Mouse (Mus musculus) stomach, postnatal 0 days (tissue): ENCODE data around the gene Trim71. TPM values are rescaled to one million over a fixed set of nuclear protein-coding genes. Genes with fewer than 3 reads are reported as not detected.

ENCODE experiments used
- ATAC-seq: fragments of 200-750 bp; cut with Nextera tagmentation; 2 replicates; pipeline ENCODE4 v1.8.0; 2017; ENCODE audit not compliant: low FRiP score, low TSS enrichment
- DNase-seq: peaks from one replicate; pipeline ENCODE4 v3.0.0-alpha.2; 2016; ENCODE audit warnings: low spot score
- H3K27ac ChIP-seq: fragments of 300-500 bp; sonication (generic); replicated peaks from 2 replicates; pipeline ENCODE4 v1.5.1; 2014; ENCODE audit warnings: mild to moderate bottlenecking, control low read depth
- H3K27me3 ChIP-seq: fragments of 300-500 bp; sonication (generic); 2 replicates; pipeline ENCODE4 v1.6.1; 2014; ENCODE audit warnings: low read length; ENCODE audit not compliant: control insufficient read depth, insufficient read depth
- H3K36me3 ChIP-seq: fragments of 300-500 bp; sonication (generic); 2 replicates; pipeline ENCODE4 v1.6.1; 2014; ENCODE audit warnings: low read length, mixed read lengths; ENCODE audit not compliant: control insufficient read depth, insufficient read depth
- H3K4me1 ChIP-seq: fragments of 300-500 bp; sonication (generic); replicated peaks from 2 replicates; pipeline ENCODE4 v1.6.1; 2014; ENCODE audit warnings: antibody characterized with exemption; ENCODE audit not compliant: control insufficient read depth, insufficient read depth
- H3K4me2 ChIP-seq: fragments of 300-500 bp; sonication (generic); replicated peaks from 2 replicates; pipeline ENCODE4 v1.6.1; 2014; ENCODE audit warnings: low read depth, mild to moderate bottlenecking, control low read depth, moderate library complexity
- H3K4me3 ChIP-seq: fragments of 300-500 bp; sonication (generic); 2 replicates; pipeline ENCODE4 v1.5.1; 2014; ENCODE audit warnings: low read depth, low read length, control low read depth
- H3K9ac ChIP-seq: fragments of 300-500 bp; sonication (generic); 2 replicates; pipeline ENCODE4 v1.6.1; 2014; ENCODE audit warnings: mild to moderate bottlenecking, low read length, control low read depth, mixed read lengths
- H3K9me3 ChIP-seq: fragments of 300-500 bp; sonication (generic); 2 replicates; pipeline ENCODE4 v1.6.1; 2016; ENCODE audit warnings: low read length; ENCODE audit not compliant: control insufficient read depth
- CTCF ChIP-seq: IDR thresholded peaks from 2 replicates; pipeline ENCODE4 v1.5.1; 2016; ENCODE audit warnings: antibody characterized with exemption, low read depth, mild to moderate bottlenecking, moderate library complexity
- EP300 ChIP-seq: optimal IDR thresholded peaks from 2 replicates; pipeline ENCODE3; 2016; ENCODE audit warnings: antibody characterized with exemption
- WGBS: fragments of 180-500 bp; shearing (Covaris S2); extraction: QIAGEN DNeasy Blood & Tissue Kit; methylation state at CpG from one replicate; pipeline ENCODE4 v1.1.7; 2014; 5-methylcytosine and 5-hydroxymethylcytosine counted together
- polyA plus RNA-seq: library from polyadenylated mRNA; unstranded; fragments of >200 nt; fragmentation: Nextera tagmentation; extraction: Ambion mirVana; gene quantifications from 2 replicates; pipeline ENCODE4 v1.2.1, GENCODE M21; 2015

Trim71 gene
- polyA plus RNA-seq, 1 experiment from 2014 or later: 0.47 TPM

DNA sequence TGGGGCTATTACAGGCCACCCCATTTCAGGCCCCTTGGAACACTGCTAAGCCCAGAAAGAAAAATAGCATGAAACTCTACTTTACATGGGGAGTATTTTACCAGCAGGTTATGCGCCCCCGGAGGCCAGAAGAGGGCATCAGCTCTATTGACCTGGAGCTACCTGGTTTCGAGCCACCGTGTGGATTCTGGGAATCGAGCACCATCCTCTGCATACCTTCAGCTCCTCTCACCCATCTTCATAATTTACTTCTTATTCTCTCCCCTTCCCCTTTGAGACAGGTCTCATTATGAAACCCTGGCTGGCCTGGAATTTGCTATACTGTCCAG, 20.8 kb upstream of the Trim71 start:
- no peaks in the 10 kb centered on the region for H3K27me3 ChIP-seq
- H3K4me2 ChIP-seq: no peak overlapping the region; the same call in 1 of the 2 replicates
- H3K9ac ChIP-seq: no peak overlapping the region
- DNase-seq: no peak
- no peaks in the 10 kb centered on the region for H3K4me1 ChIP-seq
- 43% methylated on average over 5 of the region's 5 CpGs for WGBS
- TF ChIP-seq CTCF (peak; percentile 56), EP300 (no peak)
- no peaks in the 10 kb centered on the region for H3K36me3 ChIP-seq
- peak overlapping the region; percentile 78 for H3K27ac ChIP-seq
- H3K4me3 ChIP-seq: no peak overlapping the region
- H3K9me3 ChIP-seq: no peaks in the 10 kb centered on the region
- peak; percentile 54 for ATAC-seq

DNA sequence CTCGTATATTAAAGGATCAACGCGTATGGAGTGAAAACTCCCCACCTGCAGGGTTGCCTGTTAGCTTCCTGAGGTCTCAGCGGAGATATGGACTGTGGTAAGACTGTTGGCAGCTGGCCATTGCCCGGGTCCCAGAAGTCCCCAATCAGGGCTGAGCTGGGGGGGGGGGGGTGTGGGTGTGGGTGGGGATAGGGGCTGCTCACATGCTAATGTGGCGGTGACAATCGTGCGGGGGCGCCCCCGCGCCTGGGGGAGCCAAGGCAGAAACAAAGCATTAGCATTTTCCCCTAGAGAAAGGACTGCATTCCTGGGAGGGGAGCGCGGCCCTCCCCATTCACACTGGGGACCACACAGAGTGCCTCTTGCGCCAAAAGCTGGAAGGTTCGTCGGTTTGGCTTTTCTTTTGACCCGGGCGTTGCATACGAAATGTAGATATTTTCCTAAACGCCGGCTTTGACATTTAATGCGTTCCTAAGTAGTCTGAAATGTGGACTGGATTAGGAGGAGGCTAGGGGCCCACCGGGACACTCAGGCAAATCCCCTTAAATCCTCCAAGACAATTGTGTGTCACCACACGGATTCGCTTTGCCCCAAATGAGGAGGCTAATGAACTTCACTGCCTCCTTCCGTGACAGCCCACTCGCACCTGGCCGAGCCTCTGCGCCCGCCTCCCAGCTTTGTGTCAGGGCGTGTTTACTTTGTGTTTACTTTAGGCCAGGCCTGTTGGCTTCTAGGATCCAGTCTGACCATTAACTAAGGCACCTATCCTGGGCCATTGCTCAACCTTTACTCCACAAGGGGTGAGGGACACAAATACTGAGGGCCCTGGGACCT, 20.2 kb upstream of the Trim71 start:
- peak overlapping the region; percentile 78 for H3K27ac ChIP-seq
- ATAC-seq (peak; percentile 92), DNase-seq (peak; percentile 83)
- H3K4me3 ChIP-seq: peak overlapping the region; percentile 46
- H3K9me3 ChIP-seq: no peaks in the 10 kb centered on the region
- H3K9ac ChIP-seq: peak overlapping the region; percentile 50
- no peaks in the 10 kb centered on the region for H3K4me1 ChIP-seq
- TF ChIP-seq CTCF: no peak
- TF ChIP-seq EP300: no peak
- H3K4me2 ChIP-seq: peak overlapping the region; percentile 84
- H3K27me3 ChIP-seq: no peaks in the 10 kb centered on the region
- 9% methylated on average over 31 of the region's 31 CpGs for WGBS
- no peaks in the 10 kb centered on the region for H3K36me3 ChIP-seq

DNA sequence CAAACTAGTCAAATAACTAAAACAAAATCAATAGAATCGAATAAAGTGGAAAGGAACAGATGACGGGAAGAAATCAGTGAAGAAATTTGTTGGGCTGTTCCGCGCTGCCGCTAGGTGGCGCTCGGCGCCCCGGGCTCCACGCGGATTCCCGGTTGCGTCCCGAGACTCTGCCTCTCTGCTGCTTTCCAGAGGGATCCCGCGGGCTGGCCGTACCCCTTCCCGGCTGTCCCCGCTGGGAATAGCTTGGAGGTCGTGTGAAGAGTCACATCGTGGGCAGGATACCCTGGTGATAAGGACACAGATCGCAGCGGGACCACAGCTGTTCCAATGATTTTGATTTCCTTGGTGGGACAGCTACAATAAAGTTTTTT, 19.6 kb upstream of the Trim71 start:
- Histone ChIP-seq H3K4me3 (peak overlapping the region; percentile 46), H3K9ac (peak overlapping the region; percentile 50), H3K27me3 (no peaks in the 10 kb centered on the region), H3K4me2 (peak overlapping the region; percentile 84), H3K36me3 (no peaks in the 10 kb centered on the region), H3K27ac (peak overlapping the region; percentile 78), H3K9me3 (no peaks in the 10 kb centered on the region), H3K4me1 (no peaks in the 10 kb centered on the region)
- peak; percentile 93 for TF ChIP-seq CTCF
- TF ChIP-seq EP300: no peak
- DNase-seq (peak; percentile 86), ATAC-seq (peak; percentile 59; the same call in 1 of the 2 replicates)
- WGBS: under 1% methylated on average over 23 of the region's 23 CpGs

GRCm38 (mm10) chr9:114578646-114579045, 14.5 kb upstream of the Trim71 start:
- Histone ChIP-seq H3K9me3 (no peaks in the 10 kb centered on the region), H3K4me1 (no peaks in the 10 kb centered on the region), H3K36me3 (no peaks in the 10 kb centered on the region), H3K4me3 (no peak overlapping the region), H3K9ac (no peak overlapping the region), H3K27ac (no peak overlapping the region), H3K27me3 (no peaks in the 10 kb centered on the region), H3K4me2 (no peak overlapping the region)
- ATAC-seq: no peak
- TF ChIP-seq CTCF (no peak), EP300 (no peak)
- WGBS: 50% methylated on average over 11 of the region's 11 CpGs
- no peak for DNase-seq

DNA sequence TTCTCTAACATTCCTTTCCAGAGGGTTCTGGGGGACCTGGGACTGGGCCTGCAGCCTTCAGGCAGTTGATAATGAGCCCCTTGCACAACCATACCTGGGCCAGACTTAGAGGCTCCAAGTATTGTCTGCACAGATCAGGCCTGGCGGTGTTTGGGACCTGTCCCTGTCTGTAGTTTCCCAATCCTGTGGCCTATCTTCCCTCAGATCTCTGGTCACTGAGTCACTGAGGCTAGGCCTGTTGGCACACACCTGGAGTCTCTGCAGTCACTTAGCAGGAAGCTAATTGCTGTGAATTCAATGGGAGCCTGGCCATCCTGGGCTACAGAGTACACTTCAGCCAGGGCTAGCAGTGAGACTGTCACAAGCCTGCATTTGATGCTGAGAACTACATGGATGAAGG, 11.8 kb upstream of the Trim71 start:
- no peak overlapping the region for H3K9ac ChIP-seq
- no peaks in the 10 kb centered on the region for H3K27me3 ChIP-seq
- no peak overlapping the region for H3K4me3 ChIP-seq
- H3K4me1 ChIP-seq: no peaks in the 10 kb centered on the region
- 84% methylated on average over 1 of the region's 1 CpGs for WGBS
- no peaks in the 10 kb centered on the region for H3K36me3 ChIP-seq
- H3K27ac ChIP-seq: no peak overlapping the region
- H3K9me3 ChIP-seq: no peaks in the 10 kb centered on the region
- ATAC-seq (no peak), DNase-seq (no peak)
- TF ChIP-seq EP300 (no peak), CTCF (no peak)
- no peak overlapping the region for H3K4me2 ChIP-seq

GRCm38 (mm10) chr9:114573528-114573927, 9.4 kb upstream of the Trim71 start:
- no peak overlapping the region for H3K27ac ChIP-seq
- H3K4me3 ChIP-seq: no peak overlapping the region
- no peak overlapping the region for H3K9ac ChIP-seq
- no peaks in the 10 kb centered on the region for H3K36me3 ChIP-seq
- WGBS: 57% methylated on average over 5 of the region's 5 CpGs
- H3K4me1 ChIP-seq: no peaks in the 10 kb centered on the region
- DNase-seq (no peak), ATAC-seq (no peak)
- H3K27me3 ChIP-seq: no peaks in the 10 kb centered on the region
- no peak overlapping the region for H3K4me2 ChIP-seq
- H3K9me3 ChIP-seq: no peaks in the 10 kb centered on the region
- TF ChIP-seq CTCF: no peak
- no peak for TF ChIP-seq EP300
